Mouse (Mus musculus) erythroblast, embryonic 14.5 days (primary cell): ENCODE results near the gene Rcl1. TPM values are rescaled to one million over a fixed set of nuclear protein-coding genes. Genes with fewer than 3 reads are reported as not detected.

Experiments used
- H3K27me3 ChIP-seq: 2 replicates; pipeline ENCODE4 v1.6.1; 2012; ENCODE audit warnings: inconsistent platforms; ENCODE audit not compliant: control insufficient read depth
- H3K36me3 ChIP-seq: 2 replicates; pipeline ENCODE4 v1.6.1; 2012; ENCODE audit warnings: mild to moderate bottlenecking, inconsistent platforms; ENCODE audit not compliant: control insufficient read depth
- H3K4me1 ChIP-seq: 2 replicates; pipeline ENCODE4 v1.6.1; 2012; ENCODE audit warnings: inconsistent platforms; ENCODE audit not compliant: control insufficient read depth
- H3K4me3 ChIP-seq: replicated peaks from 2 replicates; pipeline ENCODE3; 2012; ENCODE audit warnings: moderate library complexity, mild to moderate bottlenecking, inconsistent platforms
- H3K9me3 ChIP-seq: 2 replicates; pipeline ENCODE4 v1.6.1; 2012; ENCODE audit warnings: low read length, inconsistent platforms, mixed read lengths; ENCODE audit not compliant: control insufficient read depth
- GATA1 ChIP-seq: IDR thresholded peaks from 2 replicates; pipeline ENCODE4 v1.6.1; 2012; ENCODE audit warnings: low read length, inconsistent platforms, mixed read lengths
- TAL1 ChIP-seq: IDR thresholded peaks from 3 replicates; pipeline ENCODE4 v1.6.1; 2012; ENCODE audit warnings: low read length, inconsistent platforms, mixed read lengths
- polyA plus RNA-seq: library from polyadenylated mRNA; stranded (reverse); fragments of >175 nt; gene quantifications from 2 replicates; pipeline ENCODE4 v1.2.3, GENCODE M21; 2012

Gene Rcl1
- polyA plus RNA-seq, 1 experiment = 1.6 TPM

GRCm38 (mm10) chr19:29102098-29102497, 923 bp downstream of the Rcl1 start:
- TF ChIP-seq GATA1 (no peak), TAL1 (no peak)
- H3K27me3 ChIP-seq = no peaks in the 10 kb centered on the region
- H3K4me3 ChIP-seq = peak overlapping the region; percentile 94
- H3K4me1 ChIP-seq = peaks cover 50% of the 10 kb centered on the region
- H3K9me3 ChIP-seq = no peaks in the 10 kb centered on the region
- H3K36me3 ChIP-seq = peaks cover 54% of the 10 kb centered on the region

GRCm38 (mm10) chr19:29105816-29106215, 4.6 kb downstream of the Rcl1 start:
- Histone ChIP-seq H3K27me3 (no peaks in the 10 kb centered on the region), H3K36me3 (peaks cover 38% of the 10 kb centered on the region), H3K4me3 (no peak overlapping the region), H3K4me1 (peaks cover 39% of the 10 kb centered on the region), H3K9me3 (no peaks in the 10 kb centered on the region)
- TF ChIP-seq GATA1 = no peak
- no peak for TF ChIP-seq TAL1

GRCm38 (mm10) chr19:29106261-29106660, 5.1 kb downstream of the Rcl1 start:
- peaks cover 38% of the 10 kb centered on the region for H3K36me3 ChIP-seq
- H3K4me1 ChIP-seq = peaks cover 37% of the 10 kb centered on the region
- no peaks in the 10 kb centered on the region for H3K27me3 ChIP-seq
- no peaks in the 10 kb centered on the region for H3K9me3 ChIP-seq
- H3K4me3 ChIP-seq = no peak overlapping the region
- TF ChIP-seq TAL1 (no peak), GATA1 (no peak)

- Histone ChIP-seq H3K4me1 (peaks cover 8% of the 10 kb centered on the region), H3K27me3 (no peaks in the 10 kb centered on the region), H3K9me3 (peaks cover 5% of the 10 kb centered on the region; the same call in 1 of the 2 replicates), H3K36me3 (peaks cover 51% of the 10 kb centered on the region), H3K4me3 (no peak overlapping the region)
- TF ChIP-seq GATA1 (no peak), TAL1 (no peak)
Observed at GRCm38 (mm10) chr19:29112662-29113061, 11.5 kb downstream of the Rcl1 start.

GRCm38 (mm10) chr19:29113746-29114649, 12.8 kb downstream of the Rcl1 start:
- H3K27me3 ChIP-seq = no peaks in the 10 kb centered on the region
- peaks cover 5% of the 10 kb centered on the region for H3K4me1 ChIP-seq
- peaks cover 5% of the 10 kb centered on the region; the same call in 1 of the 2 replicates for H3K9me3 ChIP-seq
- peaks cover 60% of the 10 kb centered on the region for H3K36me3 ChIP-seq
- TF ChIP-seq GATA1 (no peak), TAL1 (no peak)
- H3K4me3 ChIP-seq = no peak overlapping the region

GRCm38 (mm10) chr19:29116796-29117195, 15.6 kb downstream of the Rcl1 start:
- H3K4me1 ChIP-seq = peaks cover 5% of the 10 kb centered on the region
- H3K4me3 ChIP-seq = no peak overlapping the region
- H3K9me3 ChIP-seq = peaks cover 5% of the 10 kb centered on the region; the same call in 1 of the 2 replicates
- TF ChIP-seq GATA1 (no peak), TAL1 (no peak)
- peaks cover 87% of the 10 kb centered on the region for H3K36me3 ChIP-seq
- H3K27me3 ChIP-seq = no peaks in the 10 kb centered on the region

GRCm38 (mm10) chr19:29118196-29118595, 17.0 kb downstream of the Rcl1 start:
- Histone ChIP-seq H3K4me1 (no peaks in the 10 kb centered on the region; the same call in 1 of the 2 replicates), H3K36me3 (peaks cover 93% of the 10 kb centered on the region), H3K9me3 (peaks cover 5% of the 10 kb centered on the region; the same call in 1 of the 2 replicates), H3K27me3 (no peaks in the 10 kb centered on the region), H3K4me3 (no peak overlapping the region)
- TF ChIP-seq GATA1 (no peak), TAL1 (no peak)

GRCm38 (mm10) chr19:29120311-29120710, 19.1 kb downstream of the Rcl1 start:
- TF ChIP-seq GATA1 (no peak), TAL1 (no peak)
- H3K36me3 ChIP-seq = peaks cover 93% of the 10 kb centered on the region
- H3K9me3 ChIP-seq = no peaks in the 10 kb centered on the region
- no peaks in the 10 kb centered on the region for H3K4me1 ChIP-seq
- no peaks in the 10 kb centered on the region for H3K27me3 ChIP-seq
- H3K4me3 ChIP-seq = no peak overlapping the region

GRCm38 (mm10) chr19:29121394-29121793, 20.2 kb downstream of the Rcl1 start:
- H3K36me3 ChIP-seq = peaks cover 95% of the 10 kb centered on the region
- H3K4me3 ChIP-seq = no peak overlapping the region
- TF ChIP-seq TAL1 (no peak), GATA1 (no peak)
- no peaks in the 10 kb centered on the region for H3K9me3 ChIP-seq
- H3K4me1 ChIP-seq = no peaks in the 10 kb centered on the region
- H3K27me3 ChIP-seq = no peaks in the 10 kb centered on the region
